Mouse (Mus musculus): Measurements from ENCODE around the gene Mc1r. TPM values are rescaled to one million over a fixed set of nuclear protein-coding genes. Genes with fewer than 3 reads are reported as not detected.

Gene Mc1r
- total RNA-seq (2023): not detected

GRCm38 (mm10) chr8:123406786-123407185 lies at the start of gene Mc1r:
TSS of gene Mc1r (plus strand) at chr8:123407107.

GRCm38 (mm10) chr8:123373403-123374238 lies 33.3 kb upstream of the Mc1r start, which contains the start of gene Tcf25:
TSS of gene Tcf25 (plus strand) at chr8:123373753.

GRCm38 (mm10) chr8:123411246-123411645 lies 4.3 kb downstream of the Mc1r start, which contains the start of gene Tubb3:
TSS of gene Tubb3 (plus strand) at chr8:123411424.

GRCm38 (mm10) chr8:123423441-123423840 lies 16.5 kb downstream of the Mc1r start, which contains the start of gene Def8:
TSS of gene Def8 (plus strand) at chr8:123423527.

Other genes starting within 250 kb of the Mc1r start
- not detected for gene Sult5a1, start 248.8 kb upstream of the Mc1r start, total RNA-seq (2023)
- not detected for gene Dpep1, start 220.9 kb upstream of the Mc1r start, total RNA-seq (2023)
- 10 to 100 TPM; 64.5 to 85.4 TPM for gene Chmp1a, start 194.3 kb upstream of the Mc1r start, total RNA-seq (2023)
- not detected for gene Spata33, start 194.3 kb upstream of the Mc1r start, total RNA-seq (2023)
- 10 to 100 TPM; 39.0 to 46.4 TPM for gene Cdk10, start 182.3 kb upstream of the Mc1r start, total RNA-seq (2023)
- 1 to 10 TPM; 4.3 to 5.1 TPM for gene Spata2l, start 170.9 kb upstream of the Mc1r start, total RNA-seq (2023)
- gene Zfp276, start 152.9 kb upstream of the Mc1r start, total RNA-seq (2023): 10 to 100 TPM; 27.8 to 36.5 TPM
- 10 to 100 TPM; 67.4 to 82.9 TPM for gene Vps9d1, start 152.8 kb upstream of the Mc1r start, total RNA-seq (2023)
- 10 to 100 TPM; 45.7 to 58.2 TPM for gene Fanca, start 88.5 kb upstream of the Mc1r start, total RNA-seq (2023)
- gene Spire2, start 74.4 kb upstream of the Mc1r start, total RNA-seq (2023): not detected
- 100 to 1,000 TPM; 189 to 231 TPM for gene Tcf25, start 33.4 kb upstream of the Mc1r start, total RNA-seq (2023)
- gene Tubb3, start 4.3 kb downstream of the Mc1r start, total RNA-seq (2023): under 1 TPM in 1 of 2 experiments, not detected in 1; 0.46 TPM
- 10 to 100 TPM; 22.6 to 24.2 TPM for gene Def8, start 16.4 kb downstream of the Mc1r start, total RNA-seq (2023)
- 10 to 100 TPM; 29.0 to 52.5 TPM for gene Afg3l1, start 70.8 kb downstream of the Mc1r start, total RNA-seq (2023)
- gene Dbndd1, start 108.4 kb downstream of the Mc1r start, total RNA-seq (2023): not detected
- gene Gas8, start 111.7 kb downstream of the Mc1r start, total RNA-seq (2023): 1 to 10 TPM; 7.7 to 9.1 TPM
- 1 to 10 TPM; 4.7 to 5.0 TPM for gene Rhou, start 246.8 kb downstream of the Mc1r start, total RNA-seq (2023)

All from monocyte, adult 59 days (primary cell).